Mouse (Mus musculus) right cerebral cortex, postnatal 36 days (tissue): ENCODE measurements at regions not wholly inside any gene's neighbourhood (a gene's known extent, or its start where the extent isn't known, plus 50 kb on each side); places are given as distances from the start of the nearest gene placed in this dataset.

Source experiments
- DNase-seq, 2 experiments: peaks; one replicate each; pipeline ENCODE4 v3.0.0; 2022; ENCODE audit warnings: low spot score in 2 of 2, mixed read lengths in 1 of 2

- no peak for DNase-seq
Observed at GRCm38 (mm10) chr7:136235563-136235962, 519.4 kb upstream of the Mki67 start.

GRCm38 (mm10) chr7:136236391-136236790 lies 520.2 kb upstream of the Mki67 start:
- DNase-seq, result no peak

GRCm38 (mm10) chr7:136265691-136266090 lies 549.5 kb upstream of the Mki67 start:
- no peak for DNase-seq

- DNase-seq, result no peak
Observed at GRCm38 (mm10) chr7:136267716-136268489, 551.7 kb upstream of the Mki67 start.

GRCm38 (mm10) chr7:136275651-136276050 lies 559.5 kb upstream of the Mki67 start:
- no peak for DNase-seq

- DNase-seq, result no peak
Observed at GRCm38 (mm10) chr7:136283770-136284169, 567.6 kb upstream of the Mki67 start.

- no peak for DNase-seq
Observed at GRCm38 (mm10) chr7:136285606-136286005, 569.4 kb upstream of the Mki67 start.

- DNase-seq, result no peak
Observed at GRCm38 (mm10) chr7:136293536-136294145, 577.5 kb upstream of the Mki67 start.

GRCm38 (mm10) chr7:136294445-136294844 lies 578.3 kb upstream of the Mki67 start:
- DNase-seq, result no peak

GRCm38 (mm10) chr7:136297901-136298513 lies 581.8 kb upstream of the Mki67 start:
- DNase-seq, result no peak

GRCm38 (mm10) chr7:136306137-136306536 lies 588.3 kb upstream of the Mgmt start:
- no peak for DNase-seq

GRCm38 (mm10) chr7:136308765-136309164 lies 585.6 kb upstream of the Mgmt start:
- no peak for DNase-seq

- DNase-seq, result no peak
Observed at GRCm38 (mm10) chr7:136327281-136327680, 567.1 kb upstream of the Mgmt start.

- DNase-seq, result no peak
Observed at GRCm38 (mm10) chr7:136330431-136330830, 564.0 kb upstream of the Mgmt start.

- DNase-seq, result no peak
Observed at GRCm38 (mm10) chr7:136332805-136333204, 561.6 kb upstream of the Mgmt start.

GRCm38 (mm10) chr7:136341599-136342210 lies 552.7 kb upstream of the Mgmt start:
- no peak for DNase-seq

GRCm38 (mm10) chr7:136342211-136342799 lies 552.1 kb upstream of the Mgmt start:
- no peak for DNase-seq

GRCm38 (mm10) chr7:136342822-136343221 lies 551.6 kb upstream of the Mgmt start:
- no peak for DNase-seq

- DNase-seq, result no peak
Observed at GRCm38 (mm10) chr7:136343494-136343893, 550.9 kb upstream of the Mgmt start.

GRCm38 (mm10) chr7:136345051-136345450 lies 549.4 kb upstream of the Mgmt start:
- no peak for DNase-seq

GRCm38 (mm10) chr7:136346531-136346930 lies 547.9 kb upstream of the Mgmt start:
- DNase-seq, result no peak

- DNase-seq, result no peak
Observed at GRCm38 (mm10) chr7:136348309-136348708, 546.1 kb upstream of the Mgmt start.
